Mouse (Mus musculus): ENCODE results near the gene Mtmr14.

GRCm38 (mm10) chr6:113226705-113227104 is 10.9 kb upstream of the Mtmr14 start:
- TF ChIP-seq POLR2A (IDR thresholded peaks at IDR 0.05; ENCODE audit: control insufficient read depth, extremely low read depth, insufficient read depth, low read length, poor library complexity) (no peak), CTCF (IDR thresholded peaks at IDR 0.05; ENCODE audit: borderline replicate concordance, control insufficient read depth, extremely low read depth, insufficient read depth, low read length, poor library complexity) (no peak)

Measured in thymus, adult 2 months (tissue).